Mouse (Mus musculus) embryonic facial prominence, embryonic 10.5 days (tissue): Measurements from ENCODE around the gene Sbk3. TPM values are rescaled to one million over a fixed set of nuclear protein-coding genes. Genes with fewer than 3 reads are reported as not detected.
"Not testable (repeated sequence)": the region's sequence is repeated elsewhere in the genome, so short reads cannot be mapped to it uniquely, and the experiment has no call there.

Source experiments
- DNase-seq: peaks from one replicate; pipeline ENCODE4 v3.0.0-alpha.2; 2017; ENCODE audit warnings: low spot score
- H3K27ac ChIP-seq: fragments of 300-500 bp; sonication (generic); replicated peaks from 2 replicates; pipeline ENCODE4 v1.5.1; 2016; ENCODE audit warnings: mild to moderate bottlenecking
- H3K27me3 ChIP-seq: fragments of 300-500 bp; sonication (generic); replicated peaks from 2 replicates; pipeline ENCODE4 v1.6.1; 2016; ENCODE audit warnings: low read depth, mild to moderate bottlenecking; ENCODE audit not compliant: poor library complexity, severe bottlenecking
- H3K36me3 ChIP-seq: fragments of 300-500 bp; sonication (generic); replicated peaks from 2 replicates; pipeline ENCODE4 v1.6.1; 2016; ENCODE audit warnings: mild to moderate bottlenecking, moderate library complexity
- H3K4me1 ChIP-seq: fragments of 300-500 bp; sonication (generic); 2 replicates; pipeline ENCODE4 v1.6.1; 2016
- H3K4me3 ChIP-seq: fragments of 300-500 bp; sonication (generic); 2 replicates; pipeline ENCODE4 v1.5.1; 2016; ENCODE audit warnings: mild to moderate bottlenecking, moderate library complexity
- H3K9me3 ChIP-seq: fragments of 300-500 bp; sonication (generic); 2 replicates; pipeline ENCODE4 v1.6.1; 2016; ENCODE audit warnings: mild to moderate bottlenecking
- WGBS: fragments of 180-500 bp; shearing (Covaris S2); methylation state at CpG from one replicate; pipeline ENCODE4 v1.1.7; 2016; 5-methylcytosine and 5-hydroxymethylcytosine counted together
- polyA plus RNA-seq: library from polyadenylated mRNA; unstranded; fragments of >200 nt; fragmentation: Nextera tagmentation; extraction: Ambion mirVana; gene quantifications from 2 replicates; pipeline ENCODE4 v1.2.1, GENCODE M21; 2016

The Sbk3 gene
- polyA plus RNA-seq, 1 experiment from 2014 or later = not detected

- 92% methylated on average over 27 of the region's 27 CpGs for WGBS
- Histone ChIP-seq H3K4me3 (peak overlapping the region; percentile 76; the same call in 1 of the 2 replicates), H3K4me1 (peaks cover 11% of the 10 kb centered on the region), H3K9me3 (peaks cover 16% of the 10 kb centered on the region; the same call in 1 of the 2 replicates), H3K36me3 (peaks cover 64% of the 10 kb centered on the region), H3K27me3 (no peaks in the 10 kb centered on the region), H3K27ac (no peak overlapping the region)
- no peak for DNase-seq
Observed at GRCm38 (mm10) chr7:5012681-5013513, 41.9 kb upstream of the Sbk3 start.

- H3K27ac ChIP-seq = no peak overlapping the region
- DNase-seq = no peak
- no peaks in the 10 kb centered on the region for H3K27me3 ChIP-seq
- 93% methylated on average over 26 of the region's 26 CpGs for WGBS
- peaks cover 3% of the 10 kb centered on the region for H3K4me1 ChIP-seq
- peaks cover 75% of the 10 kb centered on the region for H3K36me3 ChIP-seq
- H3K4me3 ChIP-seq = peak overlapping the region; percentile 26; the same call in 1 of the 2 replicates
- peaks cover 12% of the 10 kb centered on the region; the same call in 1 of the 2 replicates for H3K9me3 ChIP-seq
Observed at GRCm38 (mm10) chr7:5008229-5008628, 37.3 kb upstream of the Sbk3 start.

- not testable (repeated sequence) for H3K4me3 ChIP-seq, H3K27me3 ChIP-seq, H3K4me1 ChIP-seq, H3K27ac ChIP-seq, DNase-seq, H3K9me3 ChIP-seq
- H3K36me3 ChIP-seq = peaks cover 22% of the 10 kb centered on the region
- WGBS = 64% methylated on average over 8 of the region's 8 CpGs
Observed at GRCm38 (mm10) chr7:5002876-5003275, 31.9 kb upstream of the Sbk3 start.

- peaks cover 7% of the 10 kb centered on the region for H3K27me3 ChIP-seq
- 66% methylated on average over 2 of the region's 2 CpGs for WGBS
- no peak overlapping the region for H3K27ac ChIP-seq
- H3K4me3 ChIP-seq = no peak overlapping the region
- H3K4me1 ChIP-seq = peaks cover 19% of the 10 kb centered on the region
- H3K9me3 ChIP-seq = peaks cover 5% of the 10 kb centered on the region; the same call in 1 of the 2 replicates
- no peak for DNase-seq
- no peaks in the 10 kb centered on the region for H3K36me3 ChIP-seq
Observed at GRCm38 (mm10) chr7:4999876-5000275, 28.9 kb upstream of the Sbk3 start.

- 72% methylated on average over 8 of the region's 8 CpGs for WGBS
Observed at GRCm38 (mm10) chr7:4996934-4997333, 26.0 kb upstream of the Sbk3 start.

GRCm38 (mm10) chr7:4996003-4996895 is 25.3 kb upstream of the Sbk3 start, which contains the start of gene Zfp579:
Gene Zfp579 (minus strand): TSS chr7:4996158.
- Histone ChIP-seq H3K9me3 (peaks cover 31% of the 10 kb centered on the region), H3K27ac (peak within 1 kb of the TSS; percentile 87), H3K27me3 (peaks cover 36% of the 10 kb centered on the region), H3K4me1 (peaks cover 35% of the 10 kb centered on the region), H3K36me3 (peaks cover 34% of the 10 kb centered on the region), H3K4me3 (peak within 1 kb of the TSS; percentile 77)
- WGBS = 5% methylated on average over 21 of the region's 26 CpGs
- peak; percentile 94 for DNase-seq

More at GRCm38 (mm10) chr7:4996934-4997333, 26.0 kb upstream of the Sbk3 start:
- Histone ChIP-seq H3K36me3 (peaks cover 27% of the 10 kb centered on the region), H3K4me1 (peaks cover 35% of the 10 kb centered on the region), H3K27ac (no peak overlapping the region; the same call in 1 of the 2 replicates), H3K9me3 (peaks cover 29% of the 10 kb centered on the region), H3K27me3 (peaks cover 36% of the 10 kb centered on the region), H3K4me3 (peak overlapping the region; percentile 77)
- no peak for DNase-seq

GRCm38 (mm10) chr7:4995268-4996002 is 24.5 kb upstream of the Sbk3 start:
- WGBS = 8% methylated on average over 19 of the region's 19 CpGs
- H3K9me3 ChIP-seq = peaks cover 37% of the 10 kb centered on the region
- H3K27me3 ChIP-seq = peaks cover 36% of the 10 kb centered on the region
- peak overlapping the region; percentile 87 for H3K27ac ChIP-seq
- DNase-seq = peak; percentile 24
- peaks cover 35% of the 10 kb centered on the region for H3K4me1 ChIP-seq
- peaks cover 35% of the 10 kb centered on the region for H3K36me3 ChIP-seq
- H3K4me3 ChIP-seq = peak overlapping the region; percentile 77

- H3K4me1 ChIP-seq = peaks cover 35% of the 10 kb centered on the region
- peaks cover 35% of the 10 kb centered on the region for H3K36me3 ChIP-seq
- H3K27me3 ChIP-seq = peaks cover 36% of the 10 kb centered on the region
- H3K9me3 ChIP-seq = peaks cover 37% of the 10 kb centered on the region
- H3K27ac ChIP-seq = no peak overlapping the region
- no peak for DNase-seq
- 43% methylated on average over 59 of the region's 59 CpGs for WGBS
- H3K4me3 ChIP-seq = peak overlapping the region; percentile 77
Observed at GRCm38 (mm10) chr7:4993999-4994788, 23.2 kb upstream of the Sbk3 start.

GRCm38 (mm10) chr7:4993347-4993998 is 22.5 kb upstream of the Sbk3 start:
- Histone ChIP-seq H3K27me3 (peaks cover 36% of the 10 kb centered on the region), H3K4me1 (peaks cover 35% of the 10 kb centered on the region), H3K9me3 (peaks cover 37% of the 10 kb centered on the region), H3K4me3 (peak overlapping the region; percentile 77), H3K36me3 (peaks cover 35% of the 10 kb centered on the region), H3K27ac (no peak overlapping the region)
- no peak for DNase-seq
- 27% methylated on average over 55 of the region's 55 CpGs for WGBS

- Histone ChIP-seq H3K27me3 (peaks cover 25% of the 10 kb centered on the region), H3K27ac (no peak overlapping the region), H3K36me3 (peaks cover 20% of the 10 kb centered on the region), H3K4me3 (no peak overlapping the region), H3K9me3 (peaks cover 19% of the 10 kb centered on the region), H3K4me1 (no peaks in the 10 kb centered on the region)
- 75% methylated on average over 2 of the region's 2 CpGs for WGBS
- DNase-seq = no peak
Observed at GRCm38 (mm10) chr7:4988250-4988649, 17.3 kb upstream of the Sbk3 start.

GRCm38 (mm10) chr7:4976832-4977231 is 5.9 kb upstream of the Sbk3 start:
- H3K9me3 ChIP-seq = peaks cover 4% of the 10 kb centered on the region; the same call in 1 of the 2 replicates
- DNase-seq = no peak
- no peaks in the 10 kb centered on the region for H3K36me3 ChIP-seq
- H3K4me1 ChIP-seq = 0 out of 2 replicates have a peak, but pooled peaks cover 2% of the 10 kb centered on the region
- H3K27ac ChIP-seq = no peak overlapping the region
- WGBS = 90% methylated on average over 7 of the region's 7 CpGs
- H3K4me3 ChIP-seq = no peak overlapping the region
- H3K27me3 ChIP-seq = no peaks in the 10 kb centered on the region
